Mouse (Mus musculus): ENCODE data around the gene Ptcd3.

- TF ChIP-seq POLR2A (IDR thresholded peaks at IDR 0.05; ENCODE audit: insufficient read depth, low read depth, low read length), result no peak
- no peak for TF ChIP-seq CTCF (IDR thresholded peaks at IDR 0.05)
Measured at GRCm38 (mm10) chr6:71951192-71951591, 42.6 kb upstream of the Ptcd3 start.

Data from heart, adult 2 months (tissue).